Mouse (Mus musculus) olfactory bulb, adult 2 months (tissue): ENCODE measurements around the gene Slc38a10.

Experiments used
- CTCF ChIP-seq: fragments of 200-500 bp; IDR thresholded peaks from 2 replicates; pipeline ENCODE4 v1.5.1; 2012; ENCODE audit warnings: low read depth, mild to moderate bottlenecking, low read length, moderate library complexity; ENCODE audit not compliant: insufficient read depth
- POLR2A ChIP-seq: fragments of 200-500 bp; IDR thresholded peaks from 2 replicates; pipeline ENCODE4 v1.6.1; 2012; ENCODE audit warnings: mild to moderate bottlenecking, low read depth, low read length, moderate library complexity; ENCODE audit not compliant: insufficient read depth

DNA sequence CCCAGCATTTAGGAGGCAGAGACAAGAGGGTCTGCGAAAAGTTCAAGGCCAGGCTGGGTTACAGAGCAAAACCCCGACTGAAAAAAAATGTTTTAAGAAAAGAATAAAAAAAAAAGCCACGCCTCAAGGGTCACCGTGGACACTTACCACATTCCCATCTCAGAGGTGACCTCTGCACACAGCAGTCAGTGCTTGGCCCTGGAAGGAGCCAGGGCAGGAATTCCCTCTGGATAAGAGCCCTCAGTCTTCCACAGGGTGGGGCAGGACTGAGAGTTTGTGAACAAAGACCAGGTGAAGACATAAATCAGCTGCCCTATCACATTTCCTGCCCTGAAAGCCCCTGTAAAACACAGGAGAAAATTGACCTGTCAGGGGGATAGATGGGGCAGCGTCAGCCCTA lies 12.9 kb upstream of the Slc38a10 start:
- TF ChIP-seq CTCF (no peak), POLR2A (no peak)
